Mouse (Mus musculus): Measurements from ENCODE around the gene Nfyc. TPM values are rescaled to one million over a fixed set of nuclear protein-coding genes. Genes with fewer than 3 reads are reported as not detected.

The Nfyc gene
- total and polyA plus RNA-seq, 3 experiments, result 46.0 to 179 (median 50.6) TPM

DNA sequence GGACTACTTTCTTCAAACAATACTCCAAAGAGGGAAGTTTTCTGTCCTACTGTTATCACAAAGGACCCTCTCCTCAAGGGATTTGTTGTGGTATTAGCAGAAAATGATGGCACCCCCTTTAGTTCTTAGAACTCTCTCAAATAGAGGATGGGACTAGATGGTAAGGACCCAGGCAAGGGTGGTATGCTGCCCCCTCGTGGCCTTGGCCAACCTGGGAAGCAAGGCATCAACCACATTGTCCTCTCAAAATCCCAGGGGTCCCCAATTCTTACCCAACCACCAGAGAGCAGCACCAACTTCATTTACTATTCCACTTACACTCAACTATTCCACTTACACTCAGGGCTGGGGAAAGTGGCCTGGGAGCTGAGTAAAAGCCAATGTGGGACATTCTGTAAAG, 76.1 kb downstream of the Nfyc start:
- peak; percentile 58 to 75 for DNase-seq
- H3K36me3 ChIP-seq (ENCODE audit: control insufficient read depth, insufficient read depth, low read length), result no peaks in the 10 kb centered on the region
- H3K4me3 ChIP-seq, result no peak overlapping the region
- intact Hi-C loops (cut with DNase I), result loop anchor here (1.0 kb wide), 2 partner anchors 74 to 166 kb away; no protein-coding TSS in a partner anchor
- no peak overlapping the region for H3K9ac ChIP-seq (ENCODE audit: low read depth, low read length)
- H3K27ac ChIP-seq, result no peak overlapping the region
- no peaks in the 10 kb centered on the region for H3K27me3 ChIP-seq (ENCODE audit: control insufficient read depth, insufficient read depth, low read length)
- H3K79me2 ChIP-seq (replicated peaks; ENCODE audit: control insufficient read depth, insufficient read depth, low read length), result no peaks in the 10 kb centered on the region
- TF ChIP-seq CTCF (IDR thresholded peaks at IDR 0.05), result peak; percentile 89
- TF ChIP-seq EP300 (IDR thresholded peaks at IDR 0.05; ENCODE audit: insufficient read depth, low read depth, low read length), result 0 out of 2 replicates have a peak, but pooled peaks have one; percentile 40
- TF ChIP-seq POLR2A (IDR thresholded peaks at IDR 0.05; ENCODE audit: insufficient read depth, low read depth, low read length), result no peak
- H3K4me1 ChIP-seq (ENCODE audit: control insufficient read depth, insufficient read depth, low read length), result no peaks in the 10 kb centered on the region
- 4% methylated on average over 1 of the region's 1 CpGs for WGBS

DNA sequence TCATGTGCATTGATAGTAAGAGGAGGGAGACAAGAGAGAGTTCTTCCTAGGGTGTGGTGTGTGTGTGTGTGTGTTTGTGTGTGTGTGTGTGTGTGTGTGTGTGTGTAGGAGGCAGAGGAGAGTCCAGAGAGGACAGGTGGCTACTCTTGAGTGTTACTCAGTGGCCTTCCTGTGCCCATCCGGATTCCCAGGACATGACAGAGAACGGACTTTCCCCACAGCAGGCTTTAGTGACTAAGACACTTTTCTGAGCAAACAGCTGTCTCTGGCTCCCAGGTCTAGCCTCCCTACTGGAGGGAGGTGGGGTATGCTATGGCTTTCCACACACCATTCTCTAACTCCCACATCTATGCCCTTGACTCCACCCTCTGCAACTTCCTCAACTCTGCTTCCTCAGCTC, 81.8 kb downstream of the Nfyc start:
- H3K27me3 ChIP-seq (ENCODE audit: control insufficient read depth, insufficient read depth, low read length), result peaks cover 5% of the 10 kb centered on the region; the same call in 1 of the 2 replicates
- intact Hi-C loops (cut with DNase I), result no loop called here
- no peaks in the 10 kb centered on the region for H3K79me2 ChIP-seq (replicated peaks; ENCODE audit: control insufficient read depth, insufficient read depth, low read length)
- no peak overlapping the region for H3K4me3 ChIP-seq
- WGBS, result 38% methylated on average over 2 of the region's 2 CpGs
- no peak for DNase-seq
- no peak overlapping the region for H3K9ac ChIP-seq (ENCODE audit: low read depth, low read length)
- no peaks in the 10 kb centered on the region; the same call in 1 of the 2 replicates for H3K4me1 ChIP-seq (ENCODE audit: control insufficient read depth, insufficient read depth, low read length)
- H3K36me3 ChIP-seq (ENCODE audit: control insufficient read depth, insufficient read depth, low read length), result no peaks in the 10 kb centered on the region
- no peak overlapping the region for H3K27ac ChIP-seq
- TF ChIP-seq EP300 (IDR thresholded peaks at IDR 0.05; ENCODE audit: insufficient read depth, low read depth, low read length) (no peak), CTCF (IDR thresholded peaks at IDR 0.05) (no peak)

DNA sequence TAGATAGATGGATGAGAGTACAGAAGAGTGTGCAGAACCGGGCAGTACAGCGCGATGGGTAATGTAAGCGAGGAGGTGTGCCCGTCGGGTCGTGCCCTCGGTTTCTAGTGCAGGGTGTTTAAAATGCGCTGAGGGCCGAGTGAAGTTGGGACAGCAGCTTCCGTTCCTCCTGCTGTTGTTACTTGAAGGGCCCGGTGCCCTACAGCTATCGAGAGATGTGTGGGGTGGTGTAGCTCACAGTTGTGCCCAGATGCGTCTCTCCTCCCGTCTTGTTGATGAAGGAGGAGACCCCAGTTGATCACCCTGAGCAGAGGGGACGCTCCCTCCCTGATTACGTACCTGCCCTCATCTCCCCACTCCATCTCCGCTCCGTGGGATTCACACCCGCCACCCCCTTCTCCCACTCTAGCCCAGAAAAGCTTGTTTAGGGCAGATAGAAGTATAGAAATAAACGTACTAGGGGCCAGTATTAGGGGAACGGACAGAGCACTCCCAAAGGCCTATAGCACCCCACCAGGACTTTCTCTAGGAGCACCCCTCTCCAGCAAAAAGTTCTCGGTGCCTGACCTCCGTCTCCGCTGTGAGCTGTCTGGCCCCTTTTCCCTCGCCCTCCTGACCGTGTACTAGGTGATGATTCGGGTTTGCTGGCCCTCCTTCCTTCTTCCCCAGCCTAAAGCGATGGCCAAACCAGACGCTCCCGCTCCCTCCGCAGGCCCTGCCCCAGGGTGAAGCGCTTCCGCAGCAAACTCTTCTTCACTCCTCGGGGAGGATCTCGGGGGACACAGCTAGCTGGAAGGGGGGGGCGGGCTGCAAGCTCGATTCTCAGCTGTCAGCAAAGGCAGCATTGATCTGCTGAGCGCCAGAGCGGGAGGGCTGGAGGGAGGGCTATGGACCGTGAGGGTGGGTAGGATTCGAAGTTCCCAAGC, 83.2 kb downstream of the Nfyc start, which contains the start of gene Kcnq4:
TSS of gene Kcnq4 (minus strand) at position 672 of the 926 bp plus-strand sequence.
- Histone ChIP-seq H3K79me2 (replicated peaks; ENCODE audit: control insufficient read depth, insufficient read depth, low read length) (no peaks in the 10 kb centered on the region), H3K9ac (ENCODE audit: low read depth, low read length) (peak within 1 kb of the TSS; percentile 29), H3K4me1 (ENCODE audit: control insufficient read depth, insufficient read depth, low read length) (no peaks in the 10 kb centered on the region; the same call in 1 of the 2 replicates), H3K36me3 (ENCODE audit: control insufficient read depth, insufficient read depth, low read length) (no peaks in the 10 kb centered on the region), H3K27me3 (ENCODE audit: control insufficient read depth, insufficient read depth, low read length) (peaks cover 5% of the 10 kb centered on the region; the same call in 1 of the 2 replicates), H3K27ac (no peak within 1 kb of the TSS; the same call in 1 of the 2 replicates), H3K4me3 (peak within 1 kb of the TSS; percentile 61)
- 12% methylated on average over 42 of the region's 42 CpGs for WGBS
- TF ChIP-seq CTCF (IDR thresholded peaks at IDR 0.05), result no peak
- TF ChIP-seq EP300 (IDR thresholded peaks at IDR 0.05; ENCODE audit: insufficient read depth, low read depth, low read length), result no peak
- no peak for TF ChIP-seq POLR2A (IDR thresholded peaks at IDR 0.05; ENCODE audit: insufficient read depth, low read depth, low read length)
- intact Hi-C loops (cut with DNase I), result no loop called here
- no peak for DNase-seq

GRCm38 (mm10) chr4:120747243-120747792, 84.1 kb downstream of the Nfyc start:
- intact Hi-C loops (cut with DNase I), result no loop called here
- peak overlapping the region; percentile 40; the same call in 1 of the 2 replicates for H3K27ac ChIP-seq
- WGBS, result under 1% methylated on average over 54 of the region's 75 CpGs

GRCm38 (mm10) chr4:120746552-120747150, 84.7 kb downstream of the Nfyc start:
- H3K27ac ChIP-seq, result peak overlapping the region; percentile 43

More at GRCm38 (mm10) chr4:120747243-120747792, 84.1 kb downstream of the Nfyc start:
- Histone ChIP-seq H3K4me1 (ENCODE audit: control insufficient read depth, insufficient read depth, low read length) (no peaks in the 10 kb centered on the region; the same call in 1 of the 2 replicates), H3K79me2 (replicated peaks; ENCODE audit: control insufficient read depth, insufficient read depth, low read length) (no peaks in the 10 kb centered on the region), H3K4me3 (peak overlapping the region; percentile 61), H3K9ac (ENCODE audit: low read depth, low read length) (peak overlapping the region; percentile 72), H3K36me3 (ENCODE audit: control insufficient read depth, insufficient read depth, low read length) (no peaks in the 10 kb centered on the region), H3K27me3 (ENCODE audit: control insufficient read depth, insufficient read depth, low read length) (peaks cover 5% of the 10 kb centered on the region; the same call in 1 of the 2 replicates)
- TF ChIP-seq EP300 (IDR thresholded peaks at IDR 0.05; ENCODE audit: insufficient read depth, low read depth, low read length) (no peak), CTCF (IDR thresholded peaks at IDR 0.05) (no peak), POLR2A (IDR thresholded peaks at IDR 0.05; ENCODE audit: insufficient read depth, low read depth, low read length) (no peak)
- peak; percentile 56 to 61 for DNase-seq

More at GRCm38 (mm10) chr4:120746552-120747150, 84.7 kb downstream of the Nfyc start:
- H3K79me2 ChIP-seq (replicated peaks; ENCODE audit: control insufficient read depth, insufficient read depth, low read length), result no peaks in the 10 kb centered on the region
- TF ChIP-seq CTCF (IDR thresholded peaks at IDR 0.05) (no peak), POLR2A (IDR thresholded peaks at IDR 0.05; ENCODE audit: insufficient read depth, low read depth, low read length) (no peak), EP300 (IDR thresholded peaks at IDR 0.05; ENCODE audit: insufficient read depth, low read depth, low read length) (no peak)
- H3K36me3 ChIP-seq (ENCODE audit: control insufficient read depth, insufficient read depth, low read length), result no peaks in the 10 kb centered on the region
- no peaks in the 10 kb centered on the region; the same call in 1 of the 2 replicates for H3K4me1 ChIP-seq (ENCODE audit: control insufficient read depth, insufficient read depth, low read length)
- H3K27me3 ChIP-seq (ENCODE audit: control insufficient read depth, insufficient read depth, low read length), result peaks cover 5% of the 10 kb centered on the region; the same call in 1 of the 2 replicates
- intact Hi-C loops (cut with DNase I), result no loop called here
- DNase-seq, result peak; percentile 47 to 56
- peak overlapping the region; percentile 72 for H3K9ac ChIP-seq (ENCODE audit: low read depth, low read length)
- WGBS, result 7% methylated on average over 51 of the region's 53 CpGs
- H3K4me3 ChIP-seq, result peak overlapping the region; percentile 61

All from heart, adult 2 months (tissue).